Mouse (Mus musculus) left cerebral cortex, postnatal 10 days (tissue): ENCODE measurements around the gene Gm15107. TPM values are rescaled to one million over a fixed set of nuclear protein-coding genes. Genes with fewer than 3 reads are reported as not detected.
"Not testable (repeated sequence)": the region's sequence is repeated elsewhere in the genome, so short reads cannot be mapped to it uniquely, and the experiment has no call there.

Source experiments
- DNase-seq, 2 experiments: peaks; one replicate each; pipeline ENCODE4 v3.0.0; 2021 to 2022; ENCODE audit warnings: low spot score in 2 of 2, mixed read lengths in 1 of 2; ENCODE audit errors: extremely low spot score in 1 of 2
- intact Hi-C: fragments of 180-260 bp; cut with DNase I; formaldehyde crosslinking; loops from one replicate; pipeline ENCODE4 v1.15.1; 2025
- total RNA-seq, 2 experiments: library from RNA; stranded (reverse); gene quantifications; 2 replicates each; pipeline ENCODE4 v1.2.3; 2021

Gene Gm15107
- not detected for total RNA-seq

DNA sequence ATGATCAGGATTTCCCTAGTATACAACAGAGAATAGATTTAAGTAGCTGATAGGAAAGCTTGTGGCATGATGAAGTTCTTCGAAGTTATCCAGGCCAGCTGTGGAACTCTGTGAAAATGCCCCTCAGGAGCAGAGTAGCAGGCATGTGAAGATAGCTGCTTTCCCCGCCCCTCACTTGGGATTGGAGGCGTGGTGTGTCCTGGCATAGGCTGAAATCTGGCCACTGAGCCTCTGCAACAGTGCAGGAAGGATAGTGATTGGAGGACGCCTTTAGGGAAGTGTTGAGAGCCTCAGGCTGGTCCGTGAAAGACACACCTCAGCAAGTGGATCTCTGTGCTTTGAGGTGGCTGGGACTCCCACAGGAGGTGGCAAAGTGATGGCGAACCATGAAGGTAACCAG lies at the start of gene Gm15107:
Gene Gm15107, plus strand, starts transcription at position 301 of the 400 bp plus-strand sequence.
- DNase-seq, intact Hi-C loops: not testable (repeated sequence)

Other genes starting within 250 kb of the Gm15107 start
- not detected for gene Gm15080, start 187.7 kb upstream of the Gm15107 start, total RNA-seq